In the genomic region with DNA sequence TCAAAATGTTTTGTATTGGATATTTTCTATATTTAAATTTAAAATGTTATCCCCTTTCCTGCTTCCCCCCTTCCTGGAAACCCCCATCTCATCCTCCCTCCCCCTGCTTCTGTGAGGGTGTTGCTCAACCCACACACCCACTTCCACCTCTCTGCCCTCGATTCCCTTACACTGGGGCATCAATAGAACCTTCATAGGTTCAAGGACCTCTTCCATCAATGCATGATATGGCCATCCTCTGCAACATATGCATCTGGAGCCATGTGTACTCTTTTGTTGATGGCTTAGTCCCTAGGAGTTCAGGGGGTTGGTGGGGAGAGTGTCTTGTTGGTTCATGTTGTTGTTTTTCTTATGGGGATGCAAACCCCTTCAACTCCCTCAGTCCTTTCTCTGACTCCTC, we compare ENCODE assay signal across 20 mouse cellular contexts. TPM values are rescaled to one million over a fixed set of nuclear protein-coding genes. Genes with fewer than 3 reads are reported as not detected.
"Had no signal": no experiment of that assay in that cellular context is flagged by ENCODE, and none has a peak within 500 bp of the region (broad histone marks: within the 10 kb centered on the region; RNA-seq: fewer than 3 reads in every experiment).

Gene Mrgpra4 (minus strand): TSS at position 101 of the 400 bp plus-strand sequence.

- DNase-seq: cerebellum, adult 8-10 months; cerebellum, adult 9-10 months; cerebellum, adult 9-11 months; cerebellum, postnatal 10 days; cerebellum, postnatal 14 days; cerebellum, postnatal 25 days; cerebellum, postnatal 36 days; embryo, embryonic 11 days; forebrain, postnatal 0 days; gastrocnemius, adult 2 months; gastrocnemius, postnatal 10 days; gastrocnemius, postnatal 14 days; gastrocnemius, postnatal 25 days; gastrocnemius, postnatal 36 days; heart, adult 18-20 months; heart, adult 2 months had no signal

RNA-seq across cellular contexts. Expression of gene Mrgpra4, which starts in this region (rescaled TPM):
- total RNA-seq: common myeloid progenitor, adult 5-6 weeks; forebrain, postnatal 0 days; gastrocnemius, adult 18-20 months; gastrocnemius, adult 2 months; gastrocnemius, adult 8-10 months; gastrocnemius, postnatal 10 days; gastrocnemius, postnatal 25 days; gastrocnemius, postnatal 36 days; granulocyte monocyte progenitor cell, adult 5-6 weeks; heart, adult 18-20 months; heart, adult 2 months had no signal
